Mouse (Mus musculus): Measurements from ENCODE around the gene Tbl2. TPM values are rescaled to one million over a fixed set of nuclear protein-coding genes. Genes with fewer than 3 reads are reported as not detected.

Gene Tbl2
- polyA plus RNA-seq, 1 experiment from 2014 or later, result 15.3 TPM

GRCm38 (mm10) chr5:135139881-135140280, 9.6 kb upstream of the Tbl2 start:
- Histone ChIP-seq H3K9me3 (ENCODE audit: control insufficient read depth, low read length) (no peaks in the 10 kb centered on the region), H3K4me3 (replicated peaks; ENCODE audit: low read depth, low read length) (no peak overlapping the region), H3K4me1 (ENCODE audit: control insufficient read depth, insufficient read depth, low read length) (no peaks in the 10 kb centered on the region), H3K27me3 (ENCODE audit: control insufficient read depth, insufficient read depth, low read length) (no peaks in the 10 kb centered on the region), H3K27ac (replicated peaks; ENCODE audit: low read depth, low read length) (no peak overlapping the region), H3K36me3 (ENCODE audit: control insufficient read depth, insufficient read depth, low read length) (no peaks in the 10 kb centered on the region), H3K9ac (replicated peaks; ENCODE audit: low read length) (no peak overlapping the region), H3K4me2 (ENCODE audit: low read length) (no peak overlapping the region)
- 74% methylated on average over 2 of the region's 2 CpGs for WGBS
- ATAC-seq (ENCODE audit: low FRiP score, low TSS enrichment), result no peak
- DNase-seq, result no peak

DNA sequence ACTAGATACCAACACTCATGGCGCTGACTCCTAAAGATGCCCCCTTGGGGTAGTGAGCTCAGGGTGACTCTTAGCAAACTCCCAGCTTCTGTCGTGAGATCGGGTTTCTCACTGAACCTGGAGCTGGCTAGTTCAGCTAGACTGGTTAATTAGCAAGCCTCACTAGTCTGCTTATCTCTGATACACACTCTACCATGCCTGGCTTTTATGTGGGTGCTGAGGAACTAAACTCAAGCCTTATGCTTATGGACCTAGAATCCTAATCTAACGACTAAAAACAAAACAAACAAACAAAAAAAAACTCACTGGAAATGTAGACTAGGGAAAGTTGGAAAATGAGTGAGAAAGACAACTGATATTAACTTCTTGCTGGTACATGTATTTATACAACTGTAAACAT, 5.0 kb upstream of the Tbl2 start:
- 0 out of 2 replicates have a peak, but pooled peaks cover 8% of the 10 kb centered on the region for H3K4me1 ChIP-seq (ENCODE audit: control insufficient read depth, insufficient read depth, low read length)
- DNase-seq (no peak), ATAC-seq (ENCODE audit: low FRiP score, low TSS enrichment) (no peak)
- H3K27me3 ChIP-seq (ENCODE audit: control insufficient read depth, insufficient read depth, low read length), result no peaks in the 10 kb centered on the region
- no peak overlapping the region for H3K4me3 ChIP-seq (replicated peaks; ENCODE audit: low read depth, low read length)
- no peak overlapping the region for H3K4me2 ChIP-seq (ENCODE audit: low read length)
- H3K27ac ChIP-seq (replicated peaks; ENCODE audit: low read depth, low read length), result no peak overlapping the region
- WGBS, result 64% methylated on average over 4 of the region's 4 CpGs
- H3K9me3 ChIP-seq (ENCODE audit: control insufficient read depth, low read length), result no peaks in the 10 kb centered on the region
- H3K9ac ChIP-seq (replicated peaks; ENCODE audit: low read length), result no peak overlapping the region
- H3K36me3 ChIP-seq (ENCODE audit: control insufficient read depth, insufficient read depth, low read length), result no peaks in the 10 kb centered on the region

- ATAC-seq (ENCODE audit: low FRiP score, low TSS enrichment), result no peak
- 85% methylated on average over 3 of the region's 3 CpGs for WGBS
These were observed 3.9 kb upstream of the Tbl2 start for GRCm38 (mm10) chr5:135145532-135145931.

GRCm38 (mm10) chr5:135145955-135146354, 3.5 kb upstream of the Tbl2 start:
- no peaks in the 10 kb centered on the region for H3K27me3 ChIP-seq (ENCODE audit: control insufficient read depth, insufficient read depth, low read length)
- no peak overlapping the region for H3K4me3 ChIP-seq (replicated peaks; ENCODE audit: low read depth, low read length)
- no peak overlapping the region for H3K4me2 ChIP-seq (ENCODE audit: low read length)
- no peaks in the 10 kb centered on the region for H3K36me3 ChIP-seq (ENCODE audit: control insufficient read depth, insufficient read depth, low read length)
- no peaks in the 10 kb centered on the region for H3K9me3 ChIP-seq (ENCODE audit: control insufficient read depth, low read length)
- H3K4me1 ChIP-seq (ENCODE audit: control insufficient read depth, insufficient read depth, low read length), result peaks cover 12% of the 10 kb centered on the region; the same call in 1 of the 2 replicates
- no peak for DNase-seq
- no peak overlapping the region for H3K27ac ChIP-seq (replicated peaks; ENCODE audit: low read depth, low read length)
- no peak for ATAC-seq (ENCODE audit: low FRiP score, low TSS enrichment)
- no peak overlapping the region for H3K9ac ChIP-seq (replicated peaks; ENCODE audit: low read length)

More at GRCm38 (mm10) chr5:135145532-135145931, 3.9 kb upstream of the Tbl2 start:
- no peak overlapping the region for H3K27ac ChIP-seq (replicated peaks; ENCODE audit: low read depth, low read length)
- DNase-seq, result no peak
- no peak overlapping the region for H3K4me3 ChIP-seq (replicated peaks; ENCODE audit: low read depth, low read length)
- H3K27me3 ChIP-seq (ENCODE audit: control insufficient read depth, insufficient read depth, low read length), result no peaks in the 10 kb centered on the region
- no peak overlapping the region for H3K4me2 ChIP-seq (ENCODE audit: low read length)
- H3K9me3 ChIP-seq (ENCODE audit: control insufficient read depth, low read length), result no peaks in the 10 kb centered on the region
- H3K4me1 ChIP-seq (ENCODE audit: control insufficient read depth, insufficient read depth, low read length), result peaks cover 12% of the 10 kb centered on the region; the same call in 1 of the 2 replicates
- no peaks in the 10 kb centered on the region for H3K36me3 ChIP-seq (ENCODE audit: control insufficient read depth, insufficient read depth, low read length)
- no peak overlapping the region for H3K9ac ChIP-seq (replicated peaks; ENCODE audit: low read length)

GRCm38 (mm10) chr5:135148715-135149052, 773 bp upstream of the Tbl2 start:
- Histone ChIP-seq H3K36me3 (ENCODE audit: control insufficient read depth, insufficient read depth, low read length) (0 out of 2 replicates have a peak, but pooled peaks cover 3% of the 10 kb centered on the region), H3K27ac (replicated peaks; ENCODE audit: low read depth, low read length) (peak overlapping the region; percentile 82; the same call in 1 of the 2 replicates), H3K9me3 (ENCODE audit: control insufficient read depth, low read length) (no peaks in the 10 kb centered on the region), H3K9ac (replicated peaks; ENCODE audit: low read length) (peak overlapping the region; percentile 55; the same call in 1 of the 2 replicates), H3K4me1 (ENCODE audit: control insufficient read depth, insufficient read depth, low read length) (peaks cover 12% of the 10 kb centered on the region; the same call in 1 of the 2 replicates), H3K4me3 (replicated peaks; ENCODE audit: low read depth, low read length) (peak overlapping the region; percentile 71), H3K4me2 (ENCODE audit: low read length) (peak overlapping the region; percentile 84), H3K27me3 (ENCODE audit: control insufficient read depth, insufficient read depth, low read length) (no peaks in the 10 kb centered on the region)
- no peak for ATAC-seq (ENCODE audit: low FRiP score, low TSS enrichment)
- whole genome bisulfite sequencing, result under 1% methylated on average over 13 of the region's 13 CpGs
- no peak for DNase-seq

DNA sequence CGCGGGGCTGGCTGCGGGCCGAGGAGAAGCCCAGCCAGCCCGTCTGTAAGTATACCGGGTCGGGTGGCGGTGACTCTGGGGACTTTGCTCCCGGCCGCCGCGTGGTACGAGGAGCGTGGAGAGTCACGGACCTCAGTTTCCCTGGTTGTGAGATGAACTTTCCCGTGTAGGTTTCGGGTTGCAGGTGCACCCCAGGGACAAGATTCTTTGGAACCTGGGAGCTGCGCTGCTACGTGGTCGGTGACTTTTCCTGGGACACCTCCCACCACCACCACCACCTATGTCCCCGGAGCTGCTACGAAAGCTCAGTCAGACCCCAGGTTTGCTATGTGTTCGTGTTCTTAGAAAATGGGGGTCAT, 342 bp downstream of the Tbl2 start:
- peaks cover 12% of the 10 kb centered on the region for H3K36me3 ChIP-seq (ENCODE audit: control insufficient read depth, insufficient read depth, low read length)
- H3K4me1 ChIP-seq (ENCODE audit: control insufficient read depth, insufficient read depth, low read length), result peaks cover 12% of the 10 kb centered on the region; the same call in 1 of the 2 replicates
- WGBS, result under 1% methylated on average over 23 of the region's 23 CpGs
- peak overlapping the region; percentile 69 for H3K9ac ChIP-seq (replicated peaks; ENCODE audit: low read length)
- peak overlapping the region; percentile 71 for H3K4me3 ChIP-seq (replicated peaks; ENCODE audit: low read depth, low read length)
- no peaks in the 10 kb centered on the region for H3K27me3 ChIP-seq (ENCODE audit: control insufficient read depth, insufficient read depth, low read length)
- no peak for DNase-seq
- peak overlapping the region; percentile 84 for H3K4me2 ChIP-seq (ENCODE audit: low read length)
- H3K9me3 ChIP-seq (ENCODE audit: control insufficient read depth, low read length), result no peaks in the 10 kb centered on the region
- H3K27ac ChIP-seq (replicated peaks; ENCODE audit: low read depth, low read length), result peak overlapping the region; percentile 82
- ATAC-seq (ENCODE audit: low FRiP score, low TSS enrichment), result no peak

- H3K4me3 ChIP-seq (replicated peaks; ENCODE audit: low read depth, low read length), result no peak overlapping the region
- WGBS, result 99% methylated on average over 4 of the region's 4 CpGs
- no peaks in the 10 kb centered on the region for H3K9me3 ChIP-seq (ENCODE audit: control insufficient read depth, low read length)
- DNase-seq, result no peak
- no peaks in the 10 kb centered on the region for H3K4me1 ChIP-seq (ENCODE audit: control insufficient read depth, insufficient read depth, low read length)
- H3K36me3 ChIP-seq (ENCODE audit: control insufficient read depth, insufficient read depth, low read length), result peaks cover 61% of the 10 kb centered on the region
- no peak overlapping the region for H3K27ac ChIP-seq (replicated peaks; ENCODE audit: low read depth, low read length)
- no peaks in the 10 kb centered on the region for H3K27me3 ChIP-seq (ENCODE audit: control insufficient read depth, insufficient read depth, low read length)
- ATAC-seq (ENCODE audit: low FRiP score, low TSS enrichment), result no peak
- H3K4me2 ChIP-seq (ENCODE audit: low read length), result no peak overlapping the region
- H3K9ac ChIP-seq (replicated peaks; ENCODE audit: low read length), result no peak overlapping the region
These were observed 7.0 kb downstream of the Tbl2 start for GRCm38 (mm10) chr5:135156496-135156895.

DNA sequence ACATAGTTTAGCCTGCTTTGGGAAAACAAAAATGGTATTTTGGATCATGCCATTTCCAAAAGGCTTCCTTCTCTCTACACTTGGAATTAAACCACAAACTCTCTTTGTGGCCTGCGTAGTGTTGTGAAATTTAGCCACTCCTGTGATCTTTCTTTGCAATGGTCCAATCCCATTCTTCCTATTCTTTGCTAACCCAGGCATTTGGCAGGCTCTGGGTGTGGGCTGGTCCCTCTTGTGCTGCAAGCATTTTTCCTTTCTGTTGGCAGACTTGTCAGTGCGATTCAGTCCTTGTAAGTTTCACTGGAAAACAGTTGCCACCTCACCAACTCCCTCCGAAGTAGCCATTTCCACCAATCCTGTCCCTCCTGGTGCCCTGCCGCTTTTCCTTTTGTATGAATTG, 11.8 kb downstream of the Tbl2 start:
- WGBS, result 92% methylated on average over 4 of the region's 4 CpGs
- Histone ChIP-seq H3K27me3 (ENCODE audit: control insufficient read depth, insufficient read depth, low read length) (no peaks in the 10 kb centered on the region), H3K27ac (replicated peaks; ENCODE audit: low read depth, low read length) (no peak overlapping the region), H3K4me3 (replicated peaks; ENCODE audit: low read depth, low read length) (no peak overlapping the region), H3K36me3 (ENCODE audit: control insufficient read depth, insufficient read depth, low read length) (peaks cover 52% of the 10 kb centered on the region), H3K9ac (replicated peaks; ENCODE audit: low read length) (no peak overlapping the region), H3K4me2 (ENCODE audit: low read length) (no peak overlapping the region), H3K4me1 (ENCODE audit: control insufficient read depth, insufficient read depth, low read length) (no peaks in the 10 kb centered on the region), H3K9me3 (ENCODE audit: control insufficient read depth, low read length) (no peaks in the 10 kb centered on the region)
- DNase-seq, result no peak
- ATAC-seq (ENCODE audit: low FRiP score, low TSS enrichment), result no peak

DNA sequence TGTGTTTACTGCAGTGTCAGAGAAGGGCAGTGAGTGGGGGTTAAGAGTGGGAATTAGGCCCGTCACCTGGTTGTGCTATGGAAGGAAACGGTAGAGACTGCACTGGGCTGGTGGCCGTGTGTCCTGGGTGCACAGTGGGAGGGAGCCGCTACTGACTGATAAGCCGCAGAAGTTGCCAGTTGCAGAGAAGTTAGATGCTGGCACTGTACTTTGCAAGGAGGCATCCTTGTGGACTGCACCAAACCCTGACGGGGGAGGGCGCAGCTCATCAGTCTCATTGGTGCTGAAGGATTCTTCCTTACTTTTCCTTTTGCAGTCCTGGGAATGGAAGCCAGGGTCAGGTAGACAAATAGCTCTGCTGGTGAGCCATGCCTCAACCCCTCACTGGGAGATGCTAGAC, 12.2 kb downstream of the Tbl2 start:
- Histone ChIP-seq H3K27me3 (ENCODE audit: control insufficient read depth, insufficient read depth, low read length) (no peaks in the 10 kb centered on the region), H3K9ac (replicated peaks; ENCODE audit: low read length) (no peak overlapping the region), H3K4me2 (ENCODE audit: low read length) (no peak overlapping the region), H3K9me3 (ENCODE audit: control insufficient read depth, low read length) (no peaks in the 10 kb centered on the region), H3K4me1 (ENCODE audit: control insufficient read depth, insufficient read depth, low read length) (no peaks in the 10 kb centered on the region), H3K36me3 (ENCODE audit: control insufficient read depth, insufficient read depth, low read length) (peaks cover 49% of the 10 kb centered on the region), H3K4me3 (replicated peaks; ENCODE audit: low read depth, low read length) (no peak overlapping the region), H3K27ac (replicated peaks; ENCODE audit: low read depth, low read length) (no peak overlapping the region)
- 93% methylated on average over 7 of the region's 7 CpGs for WGBS
- ATAC-seq (ENCODE audit: low FRiP score, low TSS enrichment) (no peak), DNase-seq (no peak)
